Mouse (Mus musculus): ENCODE data around the gene Plekho2.

Plekho2 gene

DNA sequence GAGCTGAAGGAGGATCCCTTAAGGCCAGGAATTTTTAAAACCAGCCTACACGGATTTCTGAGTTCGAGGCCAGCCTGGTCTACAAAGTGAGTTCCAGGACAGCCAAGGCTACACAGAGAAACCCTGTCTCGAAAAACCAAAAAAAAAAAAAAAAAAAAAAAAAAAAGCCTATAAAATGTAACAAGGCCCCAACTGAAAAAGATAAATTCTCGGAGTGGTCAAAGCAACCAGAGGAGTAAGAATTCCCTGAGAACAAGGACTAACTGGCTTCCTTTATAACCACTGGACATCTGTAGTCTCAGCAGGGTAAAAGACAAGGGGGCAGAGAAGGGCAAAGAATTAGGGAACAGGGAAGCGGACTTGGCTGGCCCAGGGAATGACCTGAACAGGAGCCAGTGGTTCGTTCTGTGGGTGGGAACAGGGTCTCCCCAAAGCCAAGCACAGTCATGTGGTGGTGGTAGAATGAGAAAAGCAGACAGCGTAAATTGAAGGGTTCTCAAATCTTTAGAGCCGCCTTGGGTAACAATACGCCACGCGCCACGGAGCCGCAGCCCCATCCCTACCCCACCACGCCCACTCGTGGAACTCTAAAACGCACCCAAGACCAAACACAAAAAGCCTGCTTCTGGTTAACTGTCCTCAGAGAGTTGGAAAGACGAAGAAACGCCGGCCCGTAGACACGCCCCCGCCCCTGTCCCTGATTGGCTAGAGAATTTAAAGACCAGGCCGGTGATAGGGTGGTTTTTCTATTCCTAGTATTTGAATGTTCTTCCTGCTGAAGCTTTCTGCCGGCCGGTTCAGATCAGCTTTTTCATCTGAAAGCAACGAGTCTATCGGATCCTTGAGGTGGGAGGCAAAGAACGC lies 6.8 kb upstream of the Plekho2 start, which contains the start of gene Pif1:
Pif1 (plus strand) TSS at position 755 of the 864 bp plus-strand sequence.
- DNase-seq (ENCODE audit: low spot score in 2 of 2) = peak; percentile 53 to 70

DNA sequence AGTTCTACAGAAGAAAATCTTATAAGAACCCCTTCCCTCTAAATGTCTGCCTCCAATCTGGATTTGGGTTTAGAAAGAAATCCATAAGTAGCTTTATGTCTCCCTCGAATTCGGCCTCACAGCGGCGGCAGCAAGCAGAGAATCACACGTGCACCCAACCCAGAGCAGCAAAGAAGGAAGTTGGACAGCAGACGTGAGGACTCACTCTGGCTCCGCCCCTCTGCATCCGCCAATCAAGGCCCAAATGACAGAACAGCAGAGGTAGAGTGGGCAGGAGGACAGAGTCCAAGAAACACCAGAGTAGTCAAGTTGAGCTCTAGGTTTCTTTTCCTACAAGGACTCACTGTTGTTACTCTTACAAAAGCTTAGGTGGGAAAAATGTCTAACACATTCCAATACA lies 3.2 kb upstream of the Plekho2 start:
- no peak for DNase-seq (ENCODE audit: low spot score in 2 of 2)

DNA sequence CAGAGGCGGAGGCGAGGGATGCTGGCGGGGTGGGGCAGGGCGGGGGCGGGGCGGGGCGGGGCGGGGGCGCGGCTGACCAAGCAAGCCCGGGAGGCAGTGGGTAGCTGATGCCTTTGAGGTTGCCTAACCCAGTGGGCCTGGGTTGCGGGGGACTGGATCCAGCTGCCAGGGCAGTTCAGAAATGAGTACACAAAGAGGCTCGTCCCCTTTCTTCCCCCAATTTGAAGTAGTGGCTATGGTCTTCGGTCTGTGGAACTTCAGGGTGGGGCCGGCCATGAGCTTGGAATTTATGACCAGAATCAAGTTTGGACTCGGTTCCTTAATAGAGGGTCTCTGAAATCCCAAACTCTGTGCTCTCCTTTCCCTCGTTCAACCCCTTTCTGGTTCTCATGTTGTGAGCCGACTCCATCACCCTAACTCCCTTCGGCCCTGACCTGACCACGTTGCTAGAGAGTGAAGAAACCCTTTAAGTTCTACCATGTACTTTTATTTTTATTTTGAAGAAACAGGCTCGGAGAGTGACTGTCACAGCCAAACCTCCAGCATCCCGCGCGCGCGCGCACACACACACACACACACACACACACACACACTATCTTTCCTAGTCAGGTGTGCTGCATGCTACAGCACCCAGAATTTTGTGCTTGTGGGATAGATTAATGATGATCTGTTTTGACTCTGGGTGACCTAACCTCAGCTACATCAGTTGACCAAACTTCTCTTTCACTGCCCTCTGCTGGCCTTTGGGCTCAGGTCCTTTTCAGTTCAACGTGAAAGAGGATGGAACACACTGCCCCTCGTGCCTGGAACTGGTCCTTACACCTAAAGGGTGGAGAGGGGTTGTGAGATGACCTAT lies 789 bp upstream of the Plekho2 start:
- peak; percentile 69 to 81 for DNase-seq (ENCODE audit: low spot score in 2 of 2)

DNA sequence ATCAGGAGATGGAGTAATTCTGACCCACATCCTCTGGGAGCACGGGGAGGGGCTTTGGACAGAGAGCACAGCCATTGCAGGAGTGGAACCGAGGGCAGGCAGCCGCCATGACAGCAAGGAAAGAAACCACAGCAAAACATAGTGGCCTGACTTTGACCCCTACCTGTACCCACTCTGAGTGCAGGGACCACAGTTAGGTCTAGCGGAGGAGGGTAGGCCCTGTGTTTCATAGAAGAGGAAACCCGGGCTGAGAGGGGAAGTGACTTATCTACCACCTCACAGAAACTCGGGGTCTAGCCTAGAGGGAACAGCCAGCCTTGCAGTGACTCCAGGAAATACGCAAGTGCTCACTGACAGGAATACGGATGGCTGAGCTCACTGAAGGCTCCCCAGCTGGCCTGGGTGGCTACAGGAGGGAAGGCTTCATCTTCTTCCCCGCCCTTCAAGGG lies 1.0 kb downstream of the Plekho2 start:
- no peak for DNase-seq (ENCODE audit: low spot score in 2 of 2)

DNA sequence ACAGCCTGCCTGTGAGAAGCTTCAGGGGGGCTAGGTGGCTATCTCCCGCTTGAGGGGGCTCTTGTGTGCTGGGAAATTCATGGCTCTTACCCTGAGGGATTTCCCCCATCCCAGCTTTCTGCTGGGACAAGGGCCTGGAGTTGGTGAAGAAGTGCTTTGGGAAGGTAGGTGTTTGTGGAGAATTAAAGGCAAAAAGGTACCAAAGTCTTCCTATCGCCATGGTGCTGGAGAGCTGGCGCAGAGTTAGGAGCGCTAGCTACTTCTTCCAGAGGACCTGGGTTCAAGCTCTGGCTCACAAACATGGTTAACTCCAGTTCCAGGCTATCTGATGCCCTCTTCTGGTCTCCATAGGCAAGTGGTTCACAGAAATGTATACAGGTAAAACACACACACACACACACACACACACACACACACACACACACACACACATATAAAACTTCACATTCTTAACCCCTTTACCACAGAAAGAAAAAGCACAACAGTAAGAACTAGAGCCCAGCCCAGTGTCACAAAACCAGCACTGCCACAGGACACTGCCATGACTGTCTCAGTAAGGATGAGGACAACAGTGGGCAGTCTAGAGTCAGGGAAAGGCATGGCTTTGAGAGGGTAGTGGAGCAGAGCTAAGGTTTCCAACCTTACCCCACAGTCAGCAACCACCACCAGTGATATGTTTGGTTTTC lies 2.2 kb downstream of the Plekho2 start:
- no peak for DNase-seq (ENCODE audit: low spot score in 2 of 2)

DNA sequence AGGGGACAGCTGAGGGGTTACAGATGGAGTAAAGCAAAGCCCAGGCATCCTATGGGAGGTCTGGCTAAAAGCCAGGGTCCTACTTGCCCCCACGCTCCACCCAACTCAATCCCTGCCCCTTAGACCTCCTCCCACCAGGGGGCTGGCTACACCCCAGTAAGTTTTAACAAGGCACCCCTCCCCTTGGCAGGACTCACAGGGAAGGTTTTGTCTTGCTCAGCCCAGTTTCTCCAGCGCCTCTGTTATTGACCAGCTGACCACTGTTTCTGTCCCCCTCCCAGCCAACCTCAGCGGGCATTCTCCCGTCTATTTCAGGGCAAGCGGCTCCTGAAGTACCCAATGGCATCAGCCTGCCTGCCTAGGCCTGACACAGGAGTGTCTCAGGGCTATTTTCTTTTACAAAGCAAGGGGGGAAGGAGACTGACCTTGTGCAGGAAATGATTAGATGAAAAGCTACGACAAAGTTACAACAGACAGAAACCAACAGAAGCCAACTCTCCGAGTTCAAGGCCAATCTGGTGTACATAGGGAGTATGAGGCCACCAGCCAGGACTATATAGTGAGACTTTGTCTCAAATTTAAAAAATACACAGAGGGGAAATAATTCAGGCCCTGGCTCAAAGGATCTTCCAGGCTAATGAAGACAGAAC lies 2.9 kb downstream of the Plekho2 start:
- peak in 1 of 2 experiments; percentile 64 for DNase-seq (ENCODE audit: low spot score in 2 of 2)

DNA sequence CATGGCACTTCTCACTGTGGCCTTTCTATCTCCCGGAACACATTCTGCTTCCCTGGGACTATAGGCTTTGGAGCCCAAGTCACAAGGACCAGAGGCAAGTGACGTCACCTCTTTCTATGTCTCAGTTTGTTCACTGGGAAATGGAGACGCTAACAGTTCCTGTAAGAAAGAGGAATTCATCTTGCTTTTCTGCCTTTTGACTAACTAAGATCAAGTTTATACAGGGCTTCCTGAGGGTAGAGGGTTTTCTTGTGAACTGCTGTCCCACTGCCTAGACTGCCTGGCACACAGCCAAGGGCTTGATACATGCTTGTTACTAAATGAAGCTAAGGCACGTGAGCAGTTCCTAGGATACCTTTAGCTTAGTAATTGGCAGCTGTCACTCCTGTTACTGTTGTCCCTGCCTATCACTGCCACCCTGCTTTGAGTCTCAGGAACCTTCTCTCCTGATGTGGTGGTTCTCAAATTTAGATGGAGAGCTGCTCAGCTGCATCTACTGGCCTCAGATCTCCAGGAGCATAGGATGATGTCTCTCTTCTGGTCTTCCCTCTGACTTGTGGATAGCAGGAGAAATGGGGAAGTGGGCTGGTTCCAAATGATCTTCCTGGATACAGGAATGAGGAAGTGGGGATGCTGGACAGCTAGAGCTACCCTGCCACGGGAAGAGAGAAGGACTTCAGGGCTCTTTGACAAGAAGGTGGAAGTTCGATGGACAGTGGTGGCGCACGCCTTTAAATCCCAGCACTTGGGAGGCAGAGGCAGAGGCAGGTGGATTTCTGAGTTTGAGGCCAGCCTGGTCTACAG lies 4.2 kb downstream of the Plekho2 start:
- DNase-seq (ENCODE audit: low spot score in 2 of 2) = no peak

DNA sequence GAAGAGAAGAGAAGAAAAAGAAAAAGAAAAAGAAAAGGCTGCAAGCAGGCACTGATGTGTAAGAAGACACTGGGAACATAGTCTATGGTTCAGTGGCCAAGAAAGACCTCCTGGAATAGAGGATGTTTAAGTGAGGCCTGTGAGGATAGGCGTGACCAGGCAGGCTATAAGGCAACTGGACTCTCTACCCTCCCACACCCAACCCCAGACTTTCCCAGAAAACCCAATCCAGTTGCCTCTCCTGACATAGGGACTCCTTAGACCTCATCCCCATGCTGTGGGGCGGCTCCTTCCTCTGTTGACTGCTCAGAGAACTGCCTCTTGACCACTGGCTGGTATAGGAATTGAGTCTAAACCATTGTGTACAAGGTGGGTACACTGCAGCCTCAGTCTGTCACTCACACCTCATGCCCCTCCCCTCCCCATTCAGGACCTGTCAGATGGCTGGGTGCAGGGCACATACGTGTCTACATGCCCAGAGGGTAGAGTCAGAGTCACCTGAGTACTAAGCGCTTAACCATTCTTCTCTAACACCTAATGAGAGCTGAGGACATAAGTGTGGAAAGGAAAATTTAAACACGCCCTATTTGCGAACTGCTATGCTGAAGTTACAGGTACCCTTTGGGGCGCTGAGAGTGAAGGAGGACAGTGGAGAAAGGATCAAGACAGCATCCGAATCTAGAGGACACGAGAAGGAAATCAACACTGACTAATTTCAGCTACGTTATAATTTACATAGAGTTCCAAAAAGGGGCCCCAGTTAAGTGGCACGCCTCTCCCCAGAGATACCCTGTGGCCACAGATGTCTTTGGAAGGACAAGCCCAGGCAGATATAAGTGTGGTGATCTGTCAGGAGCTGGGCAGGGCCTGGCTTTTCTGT lies 5.1 kb downstream of the Plekho2 start:
- no peak for DNase-seq (ENCODE audit: low spot score in 2 of 2)

DNA sequence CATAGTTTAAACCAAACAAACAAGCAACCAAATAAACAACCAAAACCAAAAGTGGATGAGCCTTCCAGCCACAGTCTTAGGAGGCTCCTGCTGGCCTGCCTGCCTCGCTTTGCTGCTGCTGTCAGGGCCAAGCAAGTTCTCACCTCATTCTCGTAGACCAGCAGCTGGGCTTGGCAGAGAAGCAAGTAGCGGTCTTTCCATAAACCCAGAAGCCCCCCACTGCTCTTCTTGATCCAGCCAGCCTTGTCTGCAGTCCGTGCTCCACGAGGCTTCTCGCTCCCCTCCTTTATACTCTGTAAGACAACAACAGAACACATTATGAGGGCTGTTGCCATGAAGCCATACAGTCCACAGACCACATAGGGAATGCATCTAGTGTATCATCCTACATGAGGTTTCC lies 7.0 kb downstream of the Plekho2 start:
- no peak for DNase-seq (ENCODE audit: low spot score in 2 of 2)

DNA sequence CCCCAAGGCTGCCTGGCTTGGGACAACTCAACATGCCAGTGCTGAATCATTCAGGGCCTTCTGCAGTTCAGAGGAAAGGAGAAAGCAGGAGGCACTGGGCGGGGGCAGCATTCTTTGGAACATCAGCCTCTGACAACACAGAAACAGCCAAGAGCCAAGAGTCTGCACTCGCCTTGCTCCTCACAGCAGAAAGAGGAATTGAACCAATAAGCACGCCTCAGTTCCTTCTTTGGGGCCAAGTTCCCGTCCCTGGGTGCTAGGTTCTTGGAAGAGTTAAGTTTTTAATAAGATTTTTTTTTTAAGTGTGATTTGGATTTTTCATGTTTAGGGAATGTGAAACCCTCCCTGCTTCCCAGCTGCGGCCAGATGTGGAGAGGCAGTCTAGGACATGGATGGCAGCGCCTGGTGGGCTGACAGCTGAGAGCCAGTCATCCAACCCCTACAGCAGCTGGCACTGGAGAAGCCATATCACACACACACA lies 10.3 kb downstream of the Plekho2 start:
- DNase-seq (ENCODE audit: low spot score in 2 of 2) = peak in 1 of 2 experiments; percentile 66

DNA sequence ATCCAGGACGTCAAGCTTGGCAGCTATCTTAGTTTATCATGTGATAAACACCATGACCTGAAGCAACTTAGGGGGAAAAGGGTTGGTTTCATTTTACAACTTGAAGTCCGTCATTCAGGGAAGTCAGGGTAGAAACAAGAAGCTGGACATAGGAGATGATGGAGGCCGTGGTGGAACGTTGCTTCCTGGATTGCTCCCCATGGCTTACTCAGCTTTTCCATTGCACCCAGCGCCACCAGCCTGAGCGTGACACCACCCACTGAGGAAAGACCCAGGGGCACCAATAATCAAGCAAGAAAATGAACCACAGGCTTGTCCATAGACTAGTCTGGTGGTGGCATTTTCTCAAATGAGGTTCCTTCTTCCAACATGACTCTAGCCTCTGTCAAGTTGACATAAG lies 11.1 kb downstream of the Plekho2 start:
- DNase-seq (ENCODE audit: low spot score in 2 of 2) = no peak

DNA sequence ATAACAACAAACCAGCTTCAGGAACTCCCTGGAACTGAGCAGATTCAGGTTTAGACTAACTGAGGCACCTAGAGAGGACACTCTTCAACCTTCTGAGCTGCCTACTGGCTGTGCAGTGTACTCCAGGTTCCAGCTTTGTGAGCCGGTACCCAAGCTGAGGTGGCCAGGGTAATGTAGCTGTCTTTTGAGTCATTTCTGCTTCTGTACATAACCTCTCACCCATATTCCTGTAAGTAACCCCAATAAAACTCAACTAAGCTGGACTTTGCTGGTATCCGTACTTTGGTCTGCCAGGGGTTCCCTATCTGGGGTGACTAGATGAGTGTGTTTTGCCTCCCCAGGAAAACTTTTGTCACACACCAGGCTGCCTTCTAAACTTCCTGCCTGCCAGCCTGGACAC lies 15.1 kb downstream of the Plekho2 start:
- no peak for DNase-seq (ENCODE audit: low spot score in 2 of 2)

DNA sequence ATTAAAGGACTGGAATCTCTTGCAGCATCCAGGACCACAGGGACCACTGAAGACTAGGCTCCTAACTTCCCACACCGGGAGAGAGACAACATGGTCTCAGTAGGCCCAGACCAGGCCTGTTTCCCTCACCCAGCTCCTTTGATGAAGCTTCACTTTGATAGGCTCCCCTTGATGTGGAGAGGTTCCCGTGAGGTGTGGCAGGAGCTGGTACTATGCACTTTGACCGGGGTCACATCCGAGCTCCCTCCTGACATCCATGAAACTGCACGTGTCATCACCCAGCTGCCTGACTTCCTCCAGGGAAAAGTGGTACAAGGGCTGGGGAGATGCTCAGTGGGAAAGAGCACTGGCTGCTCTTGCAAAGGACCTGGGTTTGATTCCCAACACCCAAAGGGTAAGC lies 16.8 kb downstream of the Plekho2 start:
- DNase-seq (ENCODE audit: low spot score in 2 of 2) = no peak

DNA sequence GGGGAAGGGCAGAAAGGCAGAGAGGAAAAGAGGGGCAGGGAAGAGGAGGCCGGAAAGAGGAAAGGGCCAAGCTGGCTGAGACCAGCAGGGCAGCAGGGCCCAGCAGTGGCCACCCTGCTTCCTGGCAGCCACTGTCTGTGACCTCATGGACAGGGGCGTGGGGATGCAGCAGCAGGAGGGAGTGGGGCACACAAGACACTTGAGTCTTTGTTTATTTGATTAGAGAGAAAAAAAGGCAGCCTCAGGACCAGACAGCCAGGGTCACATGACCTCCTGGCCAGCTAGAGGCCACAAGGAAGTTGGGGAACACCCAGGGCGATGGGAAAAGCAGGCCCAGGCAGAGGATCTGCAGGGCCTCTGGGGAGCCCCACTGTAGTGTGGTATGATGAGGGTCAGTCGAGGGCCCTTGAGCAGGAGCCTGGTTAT lies 17.7 kb downstream of the Plekho2 start:
- no peak for DNase-seq (ENCODE audit: low spot score in 2 of 2)

DNA sequence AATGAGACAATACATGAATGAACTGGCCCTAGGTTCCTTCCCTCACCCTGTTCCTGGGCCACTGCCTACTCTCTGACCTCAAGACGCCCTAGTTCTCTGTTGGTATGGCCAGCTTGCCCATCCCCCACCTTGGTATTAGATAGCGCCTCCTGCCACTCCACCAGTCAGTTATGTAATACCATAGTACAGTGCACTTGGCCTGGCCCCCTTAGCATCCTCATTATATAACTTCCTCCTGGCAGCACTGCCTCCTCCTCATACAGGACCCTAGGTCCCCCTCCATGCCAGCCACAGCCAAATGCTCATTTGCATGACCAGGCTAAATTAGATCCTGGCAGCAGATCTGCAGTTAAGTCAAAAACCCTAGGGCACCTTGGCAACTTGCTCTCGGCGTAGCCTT lies 18.8 kb downstream of the Plekho2 start:
- no peak for DNase-seq (ENCODE audit: low spot score in 2 of 2)

DNA sequence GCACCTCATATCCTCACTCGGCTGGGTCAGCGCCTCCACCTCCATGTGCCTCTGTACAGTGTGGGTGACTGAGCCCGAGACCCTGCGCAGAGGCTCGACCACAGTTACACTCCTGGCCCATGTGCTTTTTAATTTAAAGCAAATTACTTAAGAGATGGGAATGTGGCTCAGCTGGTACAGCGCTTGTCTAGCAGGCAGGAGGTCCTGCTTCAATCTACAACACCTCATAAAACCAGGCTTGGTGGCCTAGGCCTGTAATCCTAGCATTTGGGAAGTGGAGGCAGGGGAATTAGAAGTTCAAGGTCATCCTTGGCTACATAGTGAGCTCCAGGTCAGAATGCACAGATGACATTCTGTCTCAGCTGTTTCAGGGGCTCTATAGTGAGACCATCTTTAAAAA lies 21.0 kb downstream of the Plekho2 start:
- no peak for DNase-seq (ENCODE audit: low spot score in 2 of 2)

DNA sequence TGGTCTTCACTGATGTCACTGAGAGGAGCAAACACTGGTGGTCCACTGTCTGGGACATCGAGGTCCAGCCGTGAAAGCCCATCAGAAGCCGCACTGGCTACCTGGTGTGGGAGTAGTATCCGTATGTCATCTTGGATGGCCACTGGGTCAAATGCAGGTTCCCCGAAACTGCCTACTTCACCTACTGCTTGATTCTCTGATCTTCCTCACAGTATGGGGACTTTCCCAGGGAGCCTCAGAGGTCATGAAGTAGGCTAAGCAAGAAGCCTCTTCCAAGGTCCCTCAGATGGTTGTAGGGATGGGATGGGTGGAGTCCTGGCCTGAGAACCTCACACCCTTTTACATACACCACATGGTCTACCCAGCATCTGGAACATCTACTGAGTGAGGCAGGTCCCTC lies 22.9 kb downstream of the Plekho2 start:
- no peak for DNase-seq (ENCODE audit: low spot score in 2 of 2)

DNA sequence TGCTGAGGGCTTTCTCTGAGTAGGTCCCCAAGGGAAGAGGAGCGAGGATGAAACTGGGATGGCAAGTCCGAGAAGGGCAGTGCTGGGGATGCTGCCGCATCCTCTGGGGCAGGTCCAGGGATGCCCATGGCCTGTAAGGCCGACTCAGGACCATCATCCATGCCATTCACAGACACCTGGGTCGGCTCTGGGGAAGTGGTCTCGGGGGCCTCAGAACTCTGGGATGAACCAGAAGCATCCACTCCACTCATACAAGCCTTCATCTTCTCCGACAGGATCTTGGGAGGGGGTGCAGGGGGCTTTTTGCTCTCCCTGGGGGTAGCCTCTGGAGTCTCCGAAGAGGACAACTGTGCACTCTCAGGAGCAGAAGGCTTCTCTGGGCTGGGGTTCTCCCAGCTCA lies 23.5 kb downstream of the Plekho2 start:
- no peak for DNase-seq (ENCODE audit: low spot score in 2 of 2)

DNA sequence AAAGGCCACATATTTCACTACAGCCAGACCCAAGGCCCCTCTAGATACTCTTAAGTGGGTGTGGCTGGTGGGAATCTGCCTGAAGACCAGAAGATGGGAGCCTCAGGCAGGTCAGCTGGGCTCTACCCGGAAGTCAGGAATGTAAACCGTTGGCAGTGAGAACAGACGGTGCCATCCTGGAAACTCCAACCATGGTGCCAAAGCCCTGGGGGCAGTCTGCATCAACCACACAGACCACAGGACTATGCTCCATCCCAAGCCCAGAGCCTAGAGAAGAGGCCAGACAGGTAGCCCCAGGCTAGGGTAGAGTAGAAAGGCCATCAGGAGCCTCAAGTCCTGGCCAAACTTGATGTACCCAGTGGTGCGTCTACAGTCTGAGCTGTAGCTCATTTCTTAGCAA lies 24.2 kb downstream of the Plekho2 start:
- DNase-seq (ENCODE audit: low spot score in 2 of 2) = no peak

DNA sequence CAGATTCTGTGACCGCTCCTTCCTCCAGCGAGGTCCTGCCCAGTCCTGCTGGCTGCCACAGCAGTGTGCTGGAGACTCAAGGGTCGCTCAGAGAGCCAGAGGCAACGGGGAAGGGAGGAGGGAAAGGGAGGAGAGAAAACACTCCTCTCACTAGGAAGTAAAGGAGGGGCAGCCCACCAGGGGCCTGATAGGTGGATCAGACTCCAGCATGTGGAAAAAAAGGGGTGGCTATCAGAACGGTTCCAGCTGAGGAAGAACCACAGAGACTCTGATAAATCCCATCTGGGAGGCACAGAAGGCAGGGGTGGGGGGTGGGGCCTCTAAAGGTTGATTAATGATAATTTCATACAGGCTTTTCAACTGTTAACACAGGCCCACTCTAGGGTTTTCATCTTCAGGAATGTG lies 24.8 kb downstream of the Plekho2 start:
- no peak for DNase-seq (ENCODE audit: low spot score in 2 of 2)

Measured in urinary bladder, adult 18-20 months (tissue).